Mouse (Mus musculus) midbrain, embryonic 10.5 days (tissue): ENCODE measurements around the gene Slc25a47. TPM values are rescaled to one million over a fixed set of nuclear protein-coding genes. Genes with fewer than 3 reads are reported as not detected.

ENCODE experiments used
- DNase-seq: peaks from one replicate; pipeline ENCODE4 v3.0.0-alpha.2; 2017; ENCODE audit warnings: low spot score
- H3K27ac ChIP-seq: fragments of 300-500 bp; sonication (generic); replicated peaks from 2 replicates; pipeline ENCODE4 v1.5.1; 2016; ENCODE audit warnings: mild to moderate bottlenecking
- H3K27me3 ChIP-seq: fragments of 300-500 bp; sonication (generic); 2 replicates; pipeline ENCODE4 v1.6.1; 2016; ENCODE audit warnings: low read depth, mild to moderate bottlenecking; ENCODE audit not compliant: poor library complexity, severe bottlenecking
- H3K36me3 ChIP-seq: fragments of 300-500 bp; sonication (generic); 2 replicates; pipeline ENCODE4 v1.6.1; 2016; ENCODE audit warnings: mild to moderate bottlenecking, moderate library complexity
- H3K4me1 ChIP-seq: fragments of 300-500 bp; sonication (generic); 2 replicates; pipeline ENCODE4 v1.6.1; 2016
- H3K4me3 ChIP-seq: fragments of 300-500 bp; sonication (generic); 2 replicates; pipeline ENCODE4 v1.5.1; 2016; ENCODE audit warnings: mild to moderate bottlenecking, moderate library complexity
- H3K9me3 ChIP-seq: fragments of 300-500 bp; sonication (generic); replicated peaks from 2 replicates; pipeline ENCODE4 v1.6.1; 2016; ENCODE audit warnings: mild to moderate bottlenecking
- WGBS: fragments of 180-500 bp; shearing (Covaris S2); methylation state at CpG from one replicate; pipeline ENCODE4 v1.1.7; 2016; 5-methylcytosine and 5-hydroxymethylcytosine counted together
- polyA plus RNA-seq: library from polyadenylated mRNA; unstranded; fragments of >200 nt; fragmentation: Nextera tagmentation; extraction: Ambion mirVana; gene quantifications from 2 replicates; pipeline ENCODE4 v1.2.1, GENCODE M21; 2016

Slc25a47 gene
- polyA plus RNA-seq, 1 experiment from 2014 or later: 11.7 TPM

DNA sequence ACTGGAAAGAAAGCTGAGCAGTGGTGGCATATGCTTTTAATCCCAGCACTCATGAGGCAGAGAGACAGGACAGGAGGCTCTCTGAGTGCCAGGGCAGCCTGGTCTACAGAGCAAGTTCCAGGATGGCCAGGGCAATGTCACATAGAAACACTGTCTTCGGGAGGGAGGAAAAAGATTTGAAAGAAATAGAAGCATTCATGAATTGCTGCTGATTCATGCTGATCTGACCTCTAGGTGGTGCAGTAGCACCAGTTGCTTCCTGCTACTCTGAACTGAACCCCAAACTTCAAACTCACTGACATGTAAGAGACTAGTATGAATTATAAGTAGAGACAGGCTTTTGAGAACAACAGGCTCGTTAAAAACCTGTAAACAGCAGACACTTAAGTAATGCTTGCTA is 24.7 kb upstream of the Slc25a47 start:
- H3K4me3 ChIP-seq: no peak overlapping the region
- WGBS: 82% methylated on average over 2 of the region's 2 CpGs
- H3K27ac ChIP-seq: no peak overlapping the region
- DNase-seq: no peak
- no peaks in the 10 kb centered on the region for H3K27me3 ChIP-seq
- H3K9me3 ChIP-seq: no peaks in the 10 kb centered on the region
- peaks cover 79% of the 10 kb centered on the region for H3K36me3 ChIP-seq
- H3K4me1 ChIP-seq: no peaks in the 10 kb centered on the region

DNA sequence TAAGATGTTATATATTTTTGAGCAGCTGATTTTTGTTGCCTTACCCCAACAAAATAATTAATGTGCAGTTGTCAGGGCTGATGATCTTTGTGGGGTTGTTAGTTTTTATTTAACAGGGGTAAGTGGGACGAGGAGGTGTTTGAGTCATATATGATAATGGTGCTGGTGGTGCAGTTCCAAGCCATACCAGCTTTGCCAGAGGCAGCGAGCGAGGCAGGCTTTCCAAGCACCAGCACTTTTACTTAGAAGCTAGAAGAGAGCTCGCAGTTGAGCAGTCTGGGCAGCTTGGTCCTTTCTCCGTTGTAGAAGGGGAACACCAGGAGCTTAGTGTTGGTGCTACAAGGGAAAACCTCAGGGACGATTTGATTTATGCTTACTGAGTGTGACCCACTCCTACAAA is 23.4 kb upstream of the Slc25a47 start:
- Histone ChIP-seq H3K9me3 (no peaks in the 10 kb centered on the region), H3K36me3 (peaks cover 79% of the 10 kb centered on the region), H3K27me3 (no peaks in the 10 kb centered on the region), H3K4me1 (no peaks in the 10 kb centered on the region), H3K27ac (no peak overlapping the region), H3K4me3 (no peak overlapping the region)
- WGBS: 88% methylated on average over 6 of the region's 6 CpGs
- no peak for DNase-seq

DNA sequence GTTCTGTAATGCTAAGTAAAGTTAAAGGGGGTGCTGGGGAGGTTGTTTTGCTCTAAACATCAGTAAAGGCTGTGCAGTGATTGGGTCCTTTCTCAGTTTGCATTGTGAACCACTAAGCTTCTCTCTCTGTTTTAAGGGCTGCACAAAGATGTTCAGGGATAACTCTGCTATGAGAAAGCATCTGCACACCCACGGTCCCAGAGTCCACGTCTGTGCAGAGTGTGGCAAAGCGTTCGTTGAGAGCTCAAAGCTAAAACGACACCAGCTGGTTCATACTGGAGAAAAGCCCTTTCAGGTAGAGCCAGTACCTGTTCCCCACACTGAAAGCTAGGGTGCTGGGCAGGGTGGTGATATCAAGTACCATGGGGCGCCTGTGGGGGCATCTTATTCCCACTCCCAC is 21.4 kb upstream of the Slc25a47 start:
- H3K36me3 ChIP-seq: peaks cover 80% of the 10 kb centered on the region

DNA sequence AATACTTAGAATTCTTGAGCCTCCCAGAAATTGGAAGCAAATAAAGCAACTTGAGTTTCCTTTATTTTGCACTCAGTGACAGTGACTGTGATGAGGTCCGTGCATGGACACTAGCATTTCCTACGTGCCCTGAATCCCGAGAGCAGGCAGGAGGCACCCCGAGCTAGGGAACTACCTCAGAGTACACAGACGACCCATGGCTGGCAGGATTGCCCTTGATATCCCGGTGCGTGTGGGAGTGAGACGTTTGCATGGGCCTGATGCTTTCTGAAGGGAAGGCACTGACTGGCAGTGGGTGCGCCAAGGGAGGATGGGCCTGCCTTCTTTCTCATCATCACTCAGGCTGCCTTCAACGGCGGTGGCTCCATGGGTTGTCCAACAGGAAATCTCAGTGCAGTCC is 19.3 kb upstream of the Slc25a47 start:
- Histone ChIP-seq H3K4me1 (no peaks in the 10 kb centered on the region), H3K9me3 (no peaks in the 10 kb centered on the region), H3K27me3 (no peaks in the 10 kb centered on the region), H3K27ac (no peak overlapping the region), H3K4me3 (no peak overlapping the region), H3K36me3 (peaks cover 72% of the 10 kb centered on the region)
- no peak for DNase-seq
- 90% methylated on average over 11 of the region's 11 CpGs for WGBS

More for the DNA sequence above, 21.4 kb upstream of the Slc25a47 start:
- no peaks in the 10 kb centered on the region for H3K9me3 ChIP-seq
- 94% methylated on average over 6 of the region's 6 CpGs for WGBS
- H3K4me3 ChIP-seq: no peak overlapping the region
- no peak overlapping the region for H3K27ac ChIP-seq
- no peaks in the 10 kb centered on the region for H3K4me1 ChIP-seq
- DNase-seq: no peak
- no peaks in the 10 kb centered on the region for H3K27me3 ChIP-seq

DNA sequence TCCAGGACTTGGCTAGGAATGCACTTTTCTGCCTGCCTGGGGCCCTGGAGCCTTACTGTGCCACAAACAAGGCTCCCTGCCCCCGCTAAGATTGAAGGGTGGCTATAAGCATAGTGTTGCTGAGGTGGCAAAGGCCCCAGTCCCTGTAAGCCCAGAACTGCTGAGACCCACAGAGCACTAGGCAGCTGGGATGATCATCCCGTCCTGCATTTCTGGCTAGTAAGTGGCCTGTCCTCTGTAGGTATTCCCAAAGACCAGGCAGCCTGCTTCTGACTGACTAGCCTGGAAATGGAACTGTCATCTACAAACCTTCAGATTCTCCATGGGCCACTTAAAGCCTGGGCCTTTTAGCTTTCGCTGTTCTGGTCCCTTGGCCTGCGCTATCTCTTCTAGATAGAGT is 15.4 kb upstream of the Slc25a47 start:
- Histone ChIP-seq H3K27ac (no peak overlapping the region), H3K27me3 (no peaks in the 10 kb centered on the region), H3K4me1 (no peaks in the 10 kb centered on the region), H3K4me3 (no peak overlapping the region), H3K9me3 (no peaks in the 10 kb centered on the region), H3K36me3 (peaks cover 43% of the 10 kb centered on the region)
- 90% methylated on average over 4 of the region's 4 CpGs for WGBS
- DNase-seq: no peak

DNA sequence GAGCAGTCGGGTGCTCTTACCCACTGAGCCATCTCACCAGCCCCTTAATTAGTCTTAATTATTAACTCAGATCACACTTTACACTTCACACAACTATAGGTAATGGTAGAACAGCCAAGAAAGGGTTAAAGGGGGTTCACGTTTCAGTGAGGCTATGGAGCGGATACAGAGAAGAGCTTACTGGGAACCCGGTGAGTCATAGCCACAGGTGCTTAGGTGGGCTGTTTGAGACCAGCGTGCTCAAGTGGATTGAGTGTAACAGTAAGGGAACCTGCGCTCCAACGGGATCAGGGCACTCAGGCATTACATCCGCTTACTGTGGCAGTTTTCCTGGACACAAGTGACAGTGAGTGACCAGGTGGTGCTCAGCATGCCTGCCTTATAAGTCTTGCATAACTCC is 12.8 kb upstream of the Slc25a47 start:
- no peak overlapping the region for H3K4me3 ChIP-seq

DNA sequence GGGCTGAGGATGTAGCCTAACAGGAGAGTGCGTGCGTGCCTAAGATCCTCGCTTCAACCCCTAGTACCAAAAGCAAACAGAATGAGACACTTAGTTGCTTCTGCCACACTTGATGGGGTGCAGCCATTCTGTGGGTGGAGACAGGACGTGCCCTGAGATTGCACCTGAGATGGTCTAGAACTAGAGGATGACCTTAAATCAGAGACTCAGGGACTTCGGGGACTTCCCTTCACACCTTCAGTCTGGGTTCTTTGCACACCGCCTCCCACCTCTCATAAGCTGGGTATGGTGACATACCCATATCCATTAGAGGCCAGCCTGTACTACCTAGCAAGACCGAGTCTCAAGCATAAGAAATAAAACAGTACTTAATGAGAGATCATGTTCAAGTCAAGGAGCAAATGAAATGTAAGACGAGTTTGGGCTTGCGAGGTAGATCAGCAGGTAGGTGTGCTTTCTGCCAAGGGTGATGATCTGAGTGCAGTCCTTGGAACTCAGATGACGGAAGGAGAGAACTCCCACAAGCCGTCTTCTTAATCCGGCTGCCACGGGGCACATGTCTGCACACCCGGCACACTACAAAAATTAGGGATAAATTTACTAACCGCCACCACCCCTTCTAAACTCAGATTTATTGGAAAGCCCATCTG is 11.5 kb upstream of the Slc25a47 start:
- H3K4me1 ChIP-seq: no peaks in the 10 kb centered on the region
- H3K36me3 ChIP-seq: peaks cover 39% of the 10 kb centered on the region
- DNase-seq: no peak
- no peak overlapping the region for H3K4me3 ChIP-seq
- no peaks in the 10 kb centered on the region for H3K9me3 ChIP-seq
- H3K27ac ChIP-seq: no peak overlapping the region
- no peaks in the 10 kb centered on the region for H3K27me3 ChIP-seq
- WGBS: 96% methylated on average over 15 of the region's 15 CpGs

More for the DNA sequence above, 12.8 kb upstream of the Slc25a47 start:
- Histone ChIP-seq H3K9me3 (no peaks in the 10 kb centered on the region), H3K36me3 (peaks cover 42% of the 10 kb centered on the region), H3K4me1 (no peaks in the 10 kb centered on the region), H3K27ac (no peak overlapping the region), H3K27me3 (no peaks in the 10 kb centered on the region)
- 83% methylated on average over 8 of the region's 8 CpGs for WGBS
- no peak for DNase-seq

DNA sequence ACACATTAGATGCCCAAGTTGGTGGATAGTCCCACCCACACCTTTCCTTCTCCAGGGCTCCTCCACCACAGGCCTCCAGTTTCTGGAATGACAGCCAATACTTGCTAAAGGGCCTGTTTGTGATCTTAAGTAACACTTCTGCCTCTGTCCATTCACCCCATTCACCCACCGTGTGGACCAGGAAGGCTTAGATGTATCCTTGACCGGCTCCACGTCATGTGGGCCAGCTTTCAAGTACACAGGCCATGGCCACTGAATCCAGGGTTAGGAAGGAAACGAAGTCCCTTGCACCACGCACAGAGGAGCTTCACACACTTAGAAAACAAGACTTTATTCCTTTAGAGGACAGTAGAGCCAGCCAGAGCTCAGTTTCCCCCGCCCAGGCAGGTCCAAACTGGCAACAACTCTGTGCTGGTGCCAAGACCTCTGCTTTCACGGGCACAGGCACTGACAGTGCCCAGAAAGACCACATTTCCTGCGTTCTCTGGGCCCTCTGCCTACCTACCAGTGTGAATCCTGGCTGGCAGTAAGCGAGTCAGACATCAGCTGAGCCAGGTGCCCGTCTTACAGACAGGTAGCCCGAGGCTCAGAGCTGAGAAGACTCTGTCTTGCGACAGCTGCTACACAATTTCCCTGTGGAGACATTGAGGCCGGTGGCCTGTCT is 10.2 kb upstream of the Slc25a47 start:
- Histone ChIP-seq H3K36me3 (peaks cover 38% of the 10 kb centered on the region), H3K27me3 (no peaks in the 10 kb centered on the region), H3K27ac (no peak overlapping the region), H3K4me1 (no peaks in the 10 kb centered on the region), H3K4me3 (no peak overlapping the region), H3K9me3 (no peaks in the 10 kb centered on the region)
- WGBS: 94% methylated on average over 13 of the region's 13 CpGs
- no peak for DNase-seq

DNA sequence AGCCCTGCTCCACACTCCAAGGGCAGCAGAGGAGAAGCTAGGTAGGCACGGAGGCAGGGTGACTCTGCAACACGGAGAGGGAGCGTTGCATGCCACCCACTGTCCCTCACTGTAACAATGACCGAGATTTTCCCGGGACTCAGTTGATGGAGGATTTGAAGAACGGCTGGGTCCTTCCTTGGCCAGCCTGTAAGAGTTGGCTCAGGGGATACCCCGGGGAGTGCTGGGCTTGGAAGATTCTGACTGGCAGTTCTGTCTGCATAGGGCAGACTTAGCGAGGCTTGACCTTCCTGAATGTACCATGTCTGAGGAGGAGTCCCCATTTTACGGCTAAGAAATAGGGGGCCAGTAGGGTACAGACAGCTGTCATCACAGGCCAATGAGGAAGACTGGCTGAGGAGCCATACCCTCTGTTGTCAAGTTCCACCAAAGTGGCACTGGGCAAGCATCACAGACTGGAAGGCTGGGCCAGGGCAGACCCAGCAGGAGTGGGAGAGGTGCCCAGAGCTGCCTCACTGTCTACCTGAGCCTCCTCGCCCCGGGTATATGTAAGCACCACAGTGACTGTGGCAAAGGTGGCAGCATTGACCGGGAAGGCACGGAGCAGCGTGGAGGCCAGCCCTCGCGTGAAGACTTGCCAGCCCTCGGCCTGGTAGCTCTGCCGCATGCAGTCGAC is 9.4 kb upstream of the Slc25a47 start:
- no peak for DNase-seq
- Histone ChIP-seq H3K4me1 (no peaks in the 10 kb centered on the region), H3K4me3 (no peak overlapping the region), H3K27ac (no peak overlapping the region), H3K9me3 (no peaks in the 10 kb centered on the region), H3K36me3 (peaks cover 41% of the 10 kb centered on the region), H3K27me3 (no peaks in the 10 kb centered on the region)
- WGBS: 94% methylated on average over 19 of the region's 19 CpGs

DNA sequence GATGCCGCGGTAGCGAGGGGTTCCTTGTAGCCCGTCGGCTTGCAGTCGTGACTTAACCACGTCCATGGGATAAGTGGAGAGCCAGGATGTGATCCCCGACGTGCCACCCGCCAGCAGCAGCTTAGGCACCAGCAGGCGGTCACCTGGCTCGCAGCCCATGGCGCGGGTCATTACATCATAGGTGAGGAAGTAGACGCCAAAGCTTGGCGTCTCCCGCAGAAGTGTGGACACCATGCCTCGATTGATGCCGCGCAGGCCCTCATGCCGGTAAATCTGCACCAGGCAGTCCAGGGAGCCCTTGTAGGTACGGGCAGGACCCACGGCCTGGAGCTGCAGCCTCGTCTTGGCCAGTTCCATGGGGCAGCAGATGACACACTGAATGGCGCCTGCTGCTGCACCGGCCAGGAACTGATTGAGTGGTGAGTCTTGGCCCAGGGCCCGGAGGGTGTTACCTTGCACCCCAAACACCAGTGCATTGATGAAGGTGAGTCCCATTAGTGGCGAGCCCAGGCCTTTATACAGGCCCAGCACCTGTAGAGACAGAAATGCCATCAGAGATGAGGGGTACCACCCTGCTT is 8.8 kb upstream of the Slc25a47 start:
- no peak for DNase-seq

DNA sequence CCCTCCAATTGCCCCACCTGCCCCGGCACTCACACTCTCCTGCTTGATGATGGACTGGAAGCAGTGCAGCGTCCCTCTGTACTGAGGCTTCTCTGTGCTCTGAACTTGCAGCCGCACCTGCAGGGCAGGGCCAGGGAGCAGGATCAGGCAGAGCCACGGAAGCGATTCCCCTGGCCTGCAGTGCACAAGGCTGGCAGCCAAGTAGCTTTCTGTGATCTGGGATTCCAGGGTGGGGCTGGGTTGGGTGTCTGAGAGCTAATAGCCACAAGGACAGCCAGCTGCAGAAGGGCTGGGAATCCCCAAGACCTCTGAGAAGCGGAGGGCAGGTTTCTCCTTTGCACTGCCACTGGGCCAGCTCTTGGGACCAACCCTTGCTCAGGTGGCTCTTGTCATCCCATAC is 8.2 kb upstream of the Slc25a47 start:
- no peak overlapping the region for H3K27ac ChIP-seq
- H3K4me3 ChIP-seq: no peak overlapping the region
- no peaks in the 10 kb centered on the region for H3K4me1 ChIP-seq
- no peaks in the 10 kb centered on the region for H3K27me3 ChIP-seq
- peaks cover 41% of the 10 kb centered on the region for H3K36me3 ChIP-seq
- no peak for DNase-seq
- 97% methylated on average over 6 of the region's 6 CpGs for WGBS
- H3K9me3 ChIP-seq: no peaks in the 10 kb centered on the region

More for the DNA sequence above, 8.8 kb upstream of the Slc25a47 start:
- 95% methylated on average over 28 of the region's 28 CpGs for WGBS
- Histone ChIP-seq H3K36me3 (peaks cover 41% of the 10 kb centered on the region), H3K4me3 (no peak overlapping the region), H3K27me3 (no peaks in the 10 kb centered on the region), H3K9me3 (no peaks in the 10 kb centered on the region), H3K4me1 (no peaks in the 10 kb centered on the region), H3K27ac (no peak overlapping the region)

DNA sequence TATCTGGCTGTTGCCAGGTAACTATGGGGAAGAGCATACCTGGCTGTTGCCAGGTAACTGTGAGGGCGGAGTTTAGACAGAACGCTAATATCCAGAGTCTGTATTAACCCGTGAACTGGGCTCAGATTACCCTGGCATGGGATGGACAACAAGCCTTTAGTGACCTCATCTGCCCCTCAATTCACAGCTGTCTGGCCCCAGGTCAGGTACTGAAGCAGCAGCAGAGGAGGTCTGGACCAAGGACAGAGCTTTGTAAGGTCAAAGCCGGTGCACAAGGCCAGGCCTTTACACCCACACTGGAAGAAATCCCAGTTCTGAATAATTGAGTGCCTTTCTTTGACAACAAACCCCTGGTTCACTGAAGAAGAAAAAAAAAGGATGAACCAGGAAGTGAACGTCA is 6.2 kb upstream of the Slc25a47 start:
- peaks cover 9% of the 10 kb centered on the region for H3K4me1 ChIP-seq
- H3K36me3 ChIP-seq: peaks cover 55% of the 10 kb centered on the region
- no peak for DNase-seq
- WGBS: 91% methylated on average over 5 of the region's 5 CpGs
- peaks cover 13% of the 10 kb centered on the region for H3K27me3 ChIP-seq
- H3K4me3 ChIP-seq: no peak overlapping the region
- H3K9me3 ChIP-seq: no peaks in the 10 kb centered on the region
- no peak overlapping the region for H3K27ac ChIP-seq

DNA sequence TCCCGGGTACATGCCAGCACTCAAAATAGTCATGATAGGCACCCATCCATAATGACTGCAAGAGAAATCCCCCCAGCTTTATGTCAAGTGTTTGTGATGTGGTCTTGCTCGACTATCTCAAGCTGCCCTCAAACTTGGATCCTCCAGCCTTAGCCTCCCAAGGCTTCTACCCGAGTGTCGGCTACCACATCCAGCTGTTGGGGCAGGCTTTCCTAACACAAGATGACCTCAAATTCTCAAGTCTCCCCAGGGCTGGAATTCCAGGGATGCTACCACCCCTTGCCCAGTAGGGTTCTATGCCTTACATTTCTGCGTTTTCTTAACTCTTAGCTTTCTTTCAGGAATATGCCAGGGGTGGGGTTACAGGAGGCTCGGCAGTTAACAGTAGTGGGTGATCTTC is 5.5 kb upstream of the Slc25a47 start:
- Histone ChIP-seq H3K9me3 (no peaks in the 10 kb centered on the region), H3K4me3 (no peak overlapping the region), H3K27me3 (peaks cover 18% of the 10 kb centered on the region), H3K36me3 (peaks cover 55% of the 10 kb centered on the region), H3K27ac (no peak overlapping the region), H3K4me1 (peaks cover 16% of the 10 kb centered on the region)
- 84% methylated on average over 6 of the region's 6 CpGs for WGBS
- DNase-seq: no peak
